Mouse (Mus musculus): Measurements from ENCODE around the gene Clic4. TPM values are rescaled to one million over a fixed set of nuclear protein-coding genes. Genes with fewer than 3 reads are reported as not detected.

Gene Clic4
- polyA plus RNA-seq, 1 experiment, result 50.2 TPM

DNA sequence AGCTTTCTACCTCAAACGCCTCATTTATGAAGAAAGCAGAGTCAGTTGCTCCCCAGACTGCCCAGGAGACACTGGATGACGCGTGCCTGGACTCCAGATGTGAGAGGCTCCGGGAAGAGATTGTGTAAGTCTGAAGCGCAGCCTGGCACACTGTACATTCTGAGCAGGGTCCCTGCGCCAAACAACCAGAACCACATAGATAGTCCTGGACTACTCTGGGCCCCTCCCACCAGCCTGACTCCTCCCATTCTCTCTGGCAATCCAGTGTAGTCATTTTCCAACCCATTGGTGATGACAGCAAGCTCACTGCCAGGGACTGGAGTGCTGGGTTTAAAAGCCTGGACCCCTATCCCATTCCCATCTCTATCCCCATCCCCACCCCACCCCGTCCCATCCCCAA, 24.5 kb upstream of the Clic4 start:
- DNase-seq, result no peak
- WGBS, result 95% methylated on average over 7 of the region's 7 CpGs
- TF ChIP-seq CTCF (IDR thresholded peaks at IDR 0.05; ENCODE audit: borderline replicate concordance, control insufficient read depth, extremely low read depth, insufficient read depth, low read length, poor library complexity), result no peak
- TF ChIP-seq POLR2A (IDR thresholded peaks at IDR 0.05; ENCODE audit: control insufficient read depth, extremely low read depth, insufficient read depth, low read length, poor library complexity), result no peak
- H3K4me1 ChIP-seq (replicated peaks; ENCODE audit: control insufficient read depth, insufficient read depth, low read length), result peaks cover 6% of the 10 kb centered on the region
- H3K27ac ChIP-seq (ENCODE audit: control insufficient read depth, insufficient read depth, low read length), result no peak overlapping the region
- H3K27me3 ChIP-seq (ENCODE audit: control insufficient read depth, insufficient read depth, low read length), result no peaks in the 10 kb centered on the region
- no peak overlapping the region for H3K4me3 ChIP-seq (ENCODE audit: control insufficient read depth, insufficient read depth, low read length)
- H3K36me3 ChIP-seq (ENCODE audit: control insufficient read depth, insufficient read depth, low read length), result no peaks in the 10 kb centered on the region

DNA sequence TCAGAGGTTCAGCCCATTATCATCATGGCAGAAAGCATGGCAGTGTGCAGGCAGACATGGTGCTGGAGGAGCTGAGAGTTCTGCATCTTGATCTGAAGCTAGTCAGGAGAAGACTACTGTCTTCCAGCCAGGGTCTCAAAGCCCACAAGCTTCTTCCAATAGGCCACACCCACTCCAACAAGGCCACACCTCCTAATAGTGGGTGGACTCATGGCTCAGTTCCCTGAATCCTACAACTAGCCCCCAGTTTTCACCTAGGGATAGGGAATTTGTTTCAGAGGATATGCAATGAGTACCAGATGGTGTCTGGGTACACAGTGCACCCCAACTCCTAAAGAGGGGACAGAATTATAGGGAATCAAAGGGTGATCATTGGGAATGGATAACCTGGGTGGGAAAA, 24.0 kb upstream of the Clic4 start:
- peaks cover 6% of the 10 kb centered on the region for H3K4me1 ChIP-seq (replicated peaks; ENCODE audit: control insufficient read depth, insufficient read depth, low read length)
- H3K36me3 ChIP-seq (ENCODE audit: control insufficient read depth, insufficient read depth, low read length), result no peaks in the 10 kb centered on the region
- H3K27ac ChIP-seq (ENCODE audit: control insufficient read depth, insufficient read depth, low read length), result no peak overlapping the region
- TF ChIP-seq POLR2A (IDR thresholded peaks at IDR 0.05; ENCODE audit: control insufficient read depth, extremely low read depth, insufficient read depth, low read length, poor library complexity) (no peak), CTCF (IDR thresholded peaks at IDR 0.05; ENCODE audit: borderline replicate concordance, control insufficient read depth, extremely low read depth, insufficient read depth, low read length, poor library complexity) (no peak)
- H3K4me3 ChIP-seq (ENCODE audit: control insufficient read depth, insufficient read depth, low read length), result no peak overlapping the region
- H3K27me3 ChIP-seq (ENCODE audit: control insufficient read depth, insufficient read depth, low read length), result no peaks in the 10 kb centered on the region
- no peak for DNase-seq

DNA sequence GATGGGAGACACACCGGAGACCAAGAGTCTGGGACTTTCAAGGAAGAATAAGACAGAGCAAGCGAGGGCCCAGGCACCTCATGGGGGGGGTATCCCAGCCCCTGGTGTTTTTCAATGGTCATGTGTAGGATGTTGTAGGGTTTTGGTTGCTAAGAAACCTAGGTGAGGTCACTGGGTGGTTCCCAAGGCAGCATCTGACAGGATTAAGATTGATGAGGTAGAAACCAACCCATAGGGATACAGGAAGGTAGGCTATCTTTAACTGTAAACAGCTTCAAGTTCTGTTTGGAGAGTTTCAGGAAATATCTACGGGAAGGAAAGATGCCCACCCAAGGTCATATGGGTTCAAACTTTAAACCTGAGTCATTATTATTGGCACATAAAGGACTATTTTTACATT, 21.2 kb upstream of the Clic4 start:
- WGBS, result 93% methylated on average over 3 of the region's 3 CpGs

DNA sequence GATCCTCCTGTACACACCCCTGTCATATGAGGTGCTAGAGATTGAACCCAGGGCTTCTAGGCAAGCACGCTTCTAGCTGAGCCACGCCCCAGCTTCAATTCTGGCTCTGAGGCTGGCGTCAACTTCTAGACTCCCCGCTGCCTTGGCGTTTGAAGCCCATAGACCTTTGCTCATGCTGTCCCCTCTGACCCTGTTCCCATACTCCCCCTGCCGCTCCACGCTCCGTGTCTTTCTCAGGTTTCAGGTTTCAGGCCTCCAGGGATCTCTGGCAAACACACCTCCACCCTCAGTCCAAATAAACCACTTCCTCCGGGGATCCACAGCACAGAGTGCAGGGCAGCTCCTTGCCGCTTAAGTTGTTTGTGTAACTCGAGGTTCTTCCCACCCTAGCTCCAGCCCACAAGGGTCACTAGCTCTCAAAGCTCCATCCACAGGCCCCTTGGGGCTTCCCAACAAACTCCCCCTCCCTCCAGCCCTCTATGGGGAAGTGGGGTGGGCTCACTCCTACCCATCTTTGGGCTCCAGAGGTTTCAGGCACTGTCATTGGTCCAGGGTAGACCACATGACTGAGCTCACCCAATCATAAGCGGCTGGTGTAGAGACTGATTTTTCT, 20.0 kb upstream of the Clic4 start:
- 0 out of 2 replicates have a peak overlapping the region, but pooled peaks have one; percentile 10 for H3K27ac ChIP-seq (ENCODE audit: control insufficient read depth, insufficient read depth, low read length)
- H3K36me3 ChIP-seq (ENCODE audit: control insufficient read depth, insufficient read depth, low read length), result no peaks in the 10 kb centered on the region
- no peak for TF ChIP-seq CTCF (IDR thresholded peaks at IDR 0.05; ENCODE audit: borderline replicate concordance, control insufficient read depth, extremely low read depth, insufficient read depth, low read length, poor library complexity)
- no peak for TF ChIP-seq POLR2A (IDR thresholded peaks at IDR 0.05; ENCODE audit: control insufficient read depth, extremely low read depth, insufficient read depth, low read length, poor library complexity)
- WGBS, result 19% methylated on average over 12 of the region's 12 CpGs
- peaks cover 6% of the 10 kb centered on the region for H3K4me1 ChIP-seq (replicated peaks; ENCODE audit: control insufficient read depth, insufficient read depth, low read length)
- peak; percentile 37 for DNase-seq
- no peaks in the 10 kb centered on the region for H3K27me3 ChIP-seq (ENCODE audit: control insufficient read depth, insufficient read depth, low read length)
- H3K4me3 ChIP-seq (ENCODE audit: control insufficient read depth, insufficient read depth, low read length), result peak overlapping the region; percentile 10

More for the DNA sequence above, 21.2 kb upstream of the Clic4 start:
- TF ChIP-seq POLR2A (IDR thresholded peaks at IDR 0.05; ENCODE audit: control insufficient read depth, extremely low read depth, insufficient read depth, low read length, poor library complexity) (no peak), CTCF (IDR thresholded peaks at IDR 0.05; ENCODE audit: borderline replicate concordance, control insufficient read depth, extremely low read depth, insufficient read depth, low read length, poor library complexity) (no peak)
- no peak for DNase-seq
- Histone ChIP-seq H3K36me3 (ENCODE audit: control insufficient read depth, insufficient read depth, low read length) (no peaks in the 10 kb centered on the region), H3K27ac (ENCODE audit: control insufficient read depth, insufficient read depth, low read length) (no peak overlapping the region), H3K4me1 (replicated peaks; ENCODE audit: control insufficient read depth, insufficient read depth, low read length) (peaks cover 6% of the 10 kb centered on the region), H3K4me3 (ENCODE audit: control insufficient read depth, insufficient read depth, low read length) (no peak overlapping the region), H3K27me3 (ENCODE audit: control insufficient read depth, insufficient read depth, low read length) (no peaks in the 10 kb centered on the region)

DNA sequence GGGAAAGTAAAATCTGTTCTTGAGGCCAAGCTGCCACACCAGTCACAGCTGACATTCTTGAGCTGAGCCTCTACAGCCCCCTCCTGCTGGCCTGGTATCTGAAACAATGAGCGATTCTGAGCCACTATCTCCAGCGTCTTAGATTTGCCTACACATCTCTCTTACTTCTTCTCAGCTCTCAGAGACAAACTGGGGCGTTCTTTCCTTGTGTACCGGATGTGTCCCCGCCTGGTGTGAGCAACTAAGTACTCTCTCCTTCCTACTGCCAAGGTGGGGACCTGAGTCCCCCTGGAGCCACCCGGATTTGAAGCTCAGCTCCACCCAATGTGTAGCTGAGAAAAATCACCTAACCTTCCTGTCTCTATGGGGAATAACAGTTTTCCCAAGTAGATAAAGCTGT, 19.2 kb upstream of the Clic4 start:
- WGBS, result 83% methylated on average over 6 of the region's 6 CpGs
- Histone ChIP-seq H3K4me3 (ENCODE audit: control insufficient read depth, insufficient read depth, low read length) (no peak overlapping the region), H3K27me3 (ENCODE audit: control insufficient read depth, insufficient read depth, low read length) (no peaks in the 10 kb centered on the region), H3K4me1 (replicated peaks; ENCODE audit: control insufficient read depth, insufficient read depth, low read length) (peaks cover 9% of the 10 kb centered on the region), H3K27ac (ENCODE audit: control insufficient read depth, insufficient read depth, low read length) (no peak overlapping the region), H3K36me3 (ENCODE audit: control insufficient read depth, insufficient read depth, low read length) (no peaks in the 10 kb centered on the region)
- TF ChIP-seq POLR2A (IDR thresholded peaks at IDR 0.05; ENCODE audit: control insufficient read depth, extremely low read depth, insufficient read depth, low read length, poor library complexity), result no peak
- TF ChIP-seq CTCF (IDR thresholded peaks at IDR 0.05; ENCODE audit: borderline replicate concordance, control insufficient read depth, extremely low read depth, insufficient read depth, low read length, poor library complexity), result no peak
- DNase-seq, result no peak

DNA sequence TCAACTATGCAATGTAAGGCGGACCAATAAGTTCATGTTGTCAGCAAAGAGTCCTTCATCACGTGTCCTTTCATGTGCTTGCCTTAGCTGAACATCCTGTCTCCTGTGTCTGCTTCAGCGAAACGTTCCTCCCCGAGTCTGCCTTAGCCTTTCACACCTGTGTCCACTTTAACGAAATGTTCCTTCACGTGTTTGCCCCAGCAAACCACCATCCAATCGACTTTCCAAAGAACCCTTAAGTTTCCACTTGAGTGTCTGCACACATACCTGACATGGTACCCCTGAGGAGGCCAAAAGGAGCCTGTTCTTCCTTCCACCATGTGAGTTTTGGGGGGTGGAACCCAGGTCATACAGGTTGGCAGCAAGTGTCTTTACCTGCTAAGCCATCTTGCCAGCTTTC, 18.6 kb upstream of the Clic4 start:
- WGBS, result 92% methylated on average over 8 of the region's 8 CpGs
- H3K27ac ChIP-seq (ENCODE audit: control insufficient read depth, insufficient read depth, low read length), result no peak overlapping the region
- DNase-seq, result no peak
- H3K27me3 ChIP-seq (ENCODE audit: control insufficient read depth, insufficient read depth, low read length), result no peaks in the 10 kb centered on the region
- peaks cover 13% of the 10 kb centered on the region for H3K4me1 ChIP-seq (replicated peaks; ENCODE audit: control insufficient read depth, insufficient read depth, low read length)
- no peak overlapping the region for H3K4me3 ChIP-seq (ENCODE audit: control insufficient read depth, insufficient read depth, low read length)
- H3K36me3 ChIP-seq (ENCODE audit: control insufficient read depth, insufficient read depth, low read length), result no peaks in the 10 kb centered on the region
- TF ChIP-seq POLR2A (IDR thresholded peaks at IDR 0.05; ENCODE audit: control insufficient read depth, extremely low read depth, insufficient read depth, low read length, poor library complexity) (no peak), CTCF (IDR thresholded peaks at IDR 0.05; ENCODE audit: borderline replicate concordance, control insufficient read depth, extremely low read depth, insufficient read depth, low read length, poor library complexity) (no peak)

DNA sequence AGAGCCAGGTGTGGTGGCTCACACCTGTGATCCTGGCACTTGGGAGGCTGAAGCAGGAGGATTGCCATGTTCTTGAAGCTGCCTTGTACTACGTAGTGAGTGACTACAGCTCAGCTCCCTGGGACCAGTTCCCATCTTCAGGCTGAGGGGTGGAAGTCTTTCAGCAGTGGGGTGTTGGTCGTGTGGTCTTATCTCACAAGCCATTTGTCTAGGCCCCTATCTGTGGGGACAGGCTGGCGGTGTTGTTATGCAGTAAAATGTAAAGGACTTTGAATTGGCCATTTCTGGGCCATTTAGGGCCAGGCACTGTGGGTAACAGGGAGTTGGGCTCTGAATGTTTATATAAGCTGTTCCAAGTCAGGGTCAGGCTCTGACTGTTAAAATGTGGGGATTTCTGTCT, 15.4 kb upstream of the Clic4 start:
- H3K36me3 ChIP-seq (ENCODE audit: control insufficient read depth, insufficient read depth, low read length), result no peaks in the 10 kb centered on the region
- TF ChIP-seq CTCF (IDR thresholded peaks at IDR 0.05; ENCODE audit: borderline replicate concordance, control insufficient read depth, extremely low read depth, insufficient read depth, low read length, poor library complexity) (no peak), POLR2A (IDR thresholded peaks at IDR 0.05; ENCODE audit: control insufficient read depth, extremely low read depth, insufficient read depth, low read length, poor library complexity) (no peak)
- peaks cover 13% of the 10 kb centered on the region for H3K4me1 ChIP-seq (replicated peaks; ENCODE audit: control insufficient read depth, insufficient read depth, low read length)
- H3K27ac ChIP-seq (ENCODE audit: control insufficient read depth, insufficient read depth, low read length), result no peak overlapping the region
- H3K27me3 ChIP-seq (ENCODE audit: control insufficient read depth, insufficient read depth, low read length), result no peaks in the 10 kb centered on the region
- no peak overlapping the region for H3K4me3 ChIP-seq (ENCODE audit: control insufficient read depth, insufficient read depth, low read length)
- no peak for DNase-seq
- WGBS, result 92% methylated on average over 3 of the region's 3 CpGs

Data from thymus, adult 2 months (tissue).